Mouse (Mus musculus): ENCODE results near the gene Arid4a. TPM values are rescaled to one million over a fixed set of nuclear protein-coding genes. Genes with fewer than 3 reads are reported as not detected.
"Not testable (repeated sequence)": the region's sequence is repeated elsewhere in the genome, so short reads cannot be mapped to it uniquely, and the experiment has no call there.

The Arid4a gene
- polyA plus RNA-seq, 1 experiment from 2014 or later = 35.1 TPM

DNA sequence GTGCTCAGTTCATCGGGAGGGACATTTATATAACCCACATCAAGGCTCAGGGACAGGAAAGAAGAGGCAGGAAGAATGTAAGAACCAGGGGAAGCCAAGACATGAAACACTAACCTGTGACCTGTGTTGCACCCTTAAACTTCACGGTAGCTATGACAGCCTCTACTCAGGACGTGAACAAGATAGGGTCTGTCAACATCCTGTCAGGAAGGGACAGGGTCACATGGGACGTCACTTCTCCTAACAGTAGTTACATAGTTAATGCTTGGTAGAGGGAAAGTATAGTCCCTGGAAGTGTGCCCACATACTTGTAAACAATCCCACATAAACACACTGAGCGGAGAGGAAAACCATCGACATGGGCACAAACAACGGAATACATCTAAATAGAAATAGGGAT is 8.9 kb upstream of the Arid4a start:
- WGBS = 72% methylated on average over 7 of the region's 7 CpGs
- Histone ChIP-seq H3K4me1 (ENCODE audit: control insufficient read depth, insufficient read depth, low read length) (peaks cover 2% of the 10 kb centered on the region; the same call in 1 of the 2 replicates), H3K9ac (ENCODE audit: low read depth, low read length) (no peak overlapping the region), H3K9me3 (ENCODE audit: control insufficient read depth, low read length) (no peaks in the 10 kb centered on the region), H3K27me3 (replicated peaks; ENCODE audit: control insufficient read depth, insufficient read depth, low read length) (no peaks in the 10 kb centered on the region), H3K4me3 (ENCODE audit: low read length) (no peak overlapping the region), H3K36me3 (ENCODE audit: control insufficient read depth, insufficient read depth, low read length) (peaks cover 12% of the 10 kb centered on the region; the same call in 1 of the 2 replicates), H3K4me2 (ENCODE audit: low read depth, low read length) (no peak overlapping the region), H3K27ac (ENCODE audit: low read length) (no peak overlapping the region)
- ATAC-seq = no peak

DNA sequence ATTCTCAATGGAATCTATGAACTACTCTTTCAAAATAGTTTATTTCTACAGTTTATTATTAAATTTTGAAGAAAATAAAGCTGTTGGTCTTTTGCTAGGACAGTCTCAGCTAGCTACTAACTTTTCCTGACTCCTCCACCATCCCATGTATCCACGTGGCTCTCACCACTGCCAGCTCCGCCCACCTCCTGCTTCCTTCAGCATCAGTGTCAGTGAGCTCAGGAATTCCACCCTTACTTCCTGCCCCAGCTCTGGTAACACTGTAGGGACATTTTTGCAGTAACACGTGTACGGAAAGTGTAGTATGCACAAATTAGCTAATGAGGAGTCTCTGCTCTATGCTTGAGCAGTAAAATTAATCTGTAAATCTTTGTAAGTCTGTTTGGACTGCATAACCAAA is 6.0 kb upstream of the Arid4a start:
- no peak overlapping the region for H3K4me2 ChIP-seq (ENCODE audit: low read depth, low read length)
- H3K36me3 ChIP-seq (ENCODE audit: control insufficient read depth, insufficient read depth, low read length) = peaks cover 9% of the 10 kb centered on the region; the same call in 1 of the 2 replicates
- no peaks in the 10 kb centered on the region for H3K27me3 ChIP-seq (replicated peaks; ENCODE audit: control insufficient read depth, insufficient read depth, low read length)
- H3K9me3 ChIP-seq (ENCODE audit: control insufficient read depth, low read length) = no peaks in the 10 kb centered on the region
- H3K9ac ChIP-seq (ENCODE audit: low read depth, low read length) = no peak overlapping the region
- WGBS = 50% methylated on average over 4 of the region's 4 CpGs
- H3K4me3 ChIP-seq (ENCODE audit: low read length) = no peak overlapping the region
- peaks cover 12% of the 10 kb centered on the region for H3K4me1 ChIP-seq (ENCODE audit: control insufficient read depth, insufficient read depth, low read length)
- ATAC-seq = no peak
- H3K27ac ChIP-seq (ENCODE audit: low read length) = no peak overlapping the region

DNA sequence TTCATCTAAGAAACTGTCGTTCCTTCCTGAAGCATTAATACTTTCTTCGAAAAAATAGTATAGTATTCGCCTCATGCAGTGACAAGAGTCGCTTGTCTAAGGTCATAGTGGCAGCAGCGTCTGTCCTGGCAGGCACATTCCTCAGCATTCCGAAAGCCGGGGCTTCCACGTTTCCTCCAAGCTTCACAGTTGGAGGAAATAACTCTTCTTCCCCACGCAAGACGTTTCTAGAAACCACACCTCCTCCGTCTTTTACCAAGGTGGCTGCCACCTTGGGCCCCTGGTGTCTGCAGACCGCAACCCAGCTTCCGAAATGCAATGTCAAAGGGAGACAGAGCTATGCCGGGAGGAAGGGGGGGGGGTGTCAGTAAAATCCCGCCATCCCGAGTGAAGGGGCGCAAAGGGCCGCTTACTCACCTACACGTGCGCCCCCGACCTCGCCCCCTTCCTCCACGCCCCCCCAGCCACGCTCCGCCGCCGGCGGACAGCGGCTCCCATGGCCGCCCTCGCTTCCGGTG is 886 bp upstream of the Arid4a start:
- H3K27ac ChIP-seq (ENCODE audit: low read length) = peak overlapping the region; percentile 100
- peaks cover 11% of the 10 kb centered on the region for H3K4me1 ChIP-seq (ENCODE audit: control insufficient read depth, insufficient read depth, low read length)
- no peaks in the 10 kb centered on the region for H3K36me3 ChIP-seq (ENCODE audit: control insufficient read depth, insufficient read depth, low read length)
- H3K4me2 ChIP-seq (ENCODE audit: low read depth, low read length) = peak overlapping the region; percentile 67
- H3K9ac ChIP-seq (ENCODE audit: low read depth, low read length) = peak overlapping the region; percentile 90
- peak; percentile 82 for ATAC-seq
- WGBS = under 1% methylated on average over 31 of the region's 32 CpGs
- H3K9me3 ChIP-seq (ENCODE audit: control insufficient read depth, low read length) = no peaks in the 10 kb centered on the region
- H3K27me3 ChIP-seq (replicated peaks; ENCODE audit: control insufficient read depth, insufficient read depth, low read length) = no peaks in the 10 kb centered on the region
- peak overlapping the region; percentile 100 for H3K4me3 ChIP-seq (ENCODE audit: low read length)

GRCm38 (mm10) chr12:71016211-71016502 is 367 bp downstream of the Arid4a start:
- ATAC-seq = no peak
- WGBS = under 1% methylated on average over 33 of the region's 33 CpGs
- Histone ChIP-seq H3K9ac (ENCODE audit: low read depth, low read length) (peak overlapping the region; percentile 97), H3K27me3 (replicated peaks; ENCODE audit: control insufficient read depth, insufficient read depth, low read length) (no peaks in the 10 kb centered on the region), H3K36me3 (ENCODE audit: control insufficient read depth, insufficient read depth, low read length) (no peaks in the 10 kb centered on the region), H3K9me3 (ENCODE audit: control insufficient read depth, low read length) (no peaks in the 10 kb centered on the region), H3K4me2 (ENCODE audit: low read depth, low read length) (peak overlapping the region; percentile 67), H3K4me3 (ENCODE audit: low read length) (peak overlapping the region; percentile 100), H3K4me1 (ENCODE audit: control insufficient read depth, insufficient read depth, low read length) (peaks cover 11% of the 10 kb centered on the region), H3K27ac (ENCODE audit: low read length) (peak overlapping the region; percentile 99)

DNA sequence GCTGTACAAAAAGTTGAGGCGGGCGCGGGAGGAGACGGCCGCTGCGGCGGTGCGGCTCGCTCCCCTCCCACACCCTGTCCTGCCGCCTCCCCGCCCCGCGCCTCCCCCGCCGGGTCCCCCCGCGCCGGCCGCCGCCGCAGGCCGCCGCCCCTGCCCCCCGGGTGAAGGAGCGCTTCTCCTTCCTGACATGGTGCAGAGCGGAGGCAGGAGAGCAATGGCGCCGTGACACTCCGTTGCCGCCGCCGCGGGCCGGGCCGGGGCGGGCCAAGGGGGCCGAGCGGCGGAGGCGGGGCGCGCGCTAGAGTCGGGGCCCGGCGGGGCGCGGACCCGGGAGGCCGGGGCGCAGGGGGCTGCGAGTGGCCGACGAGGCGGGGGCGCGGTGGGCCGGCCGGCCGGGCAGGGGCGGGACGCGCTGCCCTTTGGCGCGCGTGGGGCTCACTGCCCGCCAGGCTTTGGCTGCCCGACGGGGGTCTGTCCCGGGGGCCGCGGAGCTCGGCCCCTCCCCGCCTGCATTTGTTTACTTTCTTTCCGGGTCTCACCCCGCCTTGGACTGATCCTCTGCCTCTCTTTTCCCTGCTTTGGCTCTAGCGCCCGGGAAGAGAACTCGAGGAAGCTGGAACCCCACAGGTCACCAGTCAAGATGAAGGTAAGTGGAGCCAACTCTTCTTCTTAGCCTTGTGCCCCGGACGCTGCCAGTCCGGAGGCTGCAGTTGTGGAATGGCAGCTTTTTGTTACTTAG is 882 bp downstream of the Arid4a start:
- peak; percentile 44 for ATAC-seq

GRCm38 (mm10) chr12:71017242-71017571 is 1.4 kb downstream of the Arid4a start:
- H3K27me3 ChIP-seq (replicated peaks; ENCODE audit: control insufficient read depth, insufficient read depth, low read length) = no peaks in the 10 kb centered on the region
- H3K4me2 ChIP-seq (ENCODE audit: low read depth, low read length) = peak overlapping the region; percentile 67
- no peaks in the 10 kb centered on the region for H3K36me3 ChIP-seq (ENCODE audit: control insufficient read depth, insufficient read depth, low read length)
- peak overlapping the region; percentile 99 for H3K27ac ChIP-seq (ENCODE audit: low read length)
- H3K9me3 ChIP-seq (ENCODE audit: control insufficient read depth, low read length) = no peaks in the 10 kb centered on the region
- 11% methylated on average over 5 of the region's 5 CpGs for WGBS
- H3K9ac ChIP-seq (ENCODE audit: low read depth, low read length) = peak overlapping the region; percentile 97
- H3K4me1 ChIP-seq (ENCODE audit: control insufficient read depth, insufficient read depth, low read length) = peaks cover 11% of the 10 kb centered on the region
- no peak for ATAC-seq
- H3K4me3 ChIP-seq (ENCODE audit: low read length) = peak overlapping the region; percentile 100

More for the DNA sequence above, 882 bp downstream of the Arid4a start:
- Histone ChIP-seq H3K27ac (ENCODE audit: low read length) (peak overlapping the region; percentile 99), H3K4me3 (ENCODE audit: low read length) (peak overlapping the region; percentile 100), H3K9me3 (ENCODE audit: control insufficient read depth, low read length) (no peaks in the 10 kb centered on the region), H3K27me3 (replicated peaks; ENCODE audit: control insufficient read depth, insufficient read depth, low read length) (no peaks in the 10 kb centered on the region), H3K4me1 (ENCODE audit: control insufficient read depth, insufficient read depth, low read length) (peaks cover 11% of the 10 kb centered on the region), H3K4me2 (ENCODE audit: low read depth, low read length) (peak overlapping the region; percentile 67), H3K36me3 (ENCODE audit: control insufficient read depth, insufficient read depth, low read length) (no peaks in the 10 kb centered on the region), H3K9ac (ENCODE audit: low read depth, low read length) (peak overlapping the region; percentile 97)
- under 1% methylated on average over 63 of the region's 82 CpGs for WGBS

DNA sequence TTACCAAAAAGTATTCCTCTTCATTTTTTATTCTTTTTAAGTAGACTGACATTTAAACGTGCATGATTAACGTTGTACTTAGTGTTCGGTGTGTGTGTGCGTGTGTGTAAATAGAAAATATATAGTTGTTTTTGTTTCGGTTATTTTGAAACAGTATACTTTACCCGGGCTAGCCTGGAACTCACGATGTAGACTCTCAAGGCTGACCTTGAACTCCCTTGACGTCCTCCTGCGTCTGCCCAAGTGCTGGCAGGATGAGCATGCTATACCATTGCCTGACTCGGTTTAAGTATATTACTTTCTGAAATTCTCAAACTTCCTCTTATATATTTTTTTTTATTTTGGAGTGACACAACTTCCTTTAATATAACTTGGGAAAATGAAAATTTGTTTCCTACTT is 2.0 kb downstream of the Arid4a start:
- H3K4me2 ChIP-seq (ENCODE audit: low read depth, low read length) = no peak overlapping the region
- H3K36me3 ChIP-seq (ENCODE audit: control insufficient read depth, insufficient read depth, low read length) = no peaks in the 10 kb centered on the region
- H3K4me3 ChIP-seq (ENCODE audit: low read length) = no peak overlapping the region
- no peak overlapping the region for H3K9ac ChIP-seq (ENCODE audit: low read depth, low read length)
- no peaks in the 10 kb centered on the region for H3K9me3 ChIP-seq (ENCODE audit: control insufficient read depth, low read length)
- WGBS = 76% methylated on average over 10 of the region's 10 CpGs
- no peak for ATAC-seq
- H3K27me3 ChIP-seq (replicated peaks; ENCODE audit: control insufficient read depth, insufficient read depth, low read length) = no peaks in the 10 kb centered on the region
- H3K27ac ChIP-seq (ENCODE audit: low read length) = no peak overlapping the region
- peaks cover 10% of the 10 kb centered on the region for H3K4me1 ChIP-seq (ENCODE audit: control insufficient read depth, insufficient read depth, low read length)

GRCm38 (mm10) chr12:71019211-71019610 is 3.4 kb downstream of the Arid4a start:
- no peak overlapping the region for H3K9ac ChIP-seq (ENCODE audit: low read depth, low read length)
- H3K4me2 ChIP-seq (ENCODE audit: low read depth, low read length) = no peak overlapping the region
- H3K27me3 ChIP-seq (replicated peaks; ENCODE audit: control insufficient read depth, insufficient read depth, low read length) = no peaks in the 10 kb centered on the region
- peaks cover 2% of the 10 kb centered on the region; the same call in 1 of the 2 replicates for H3K36me3 ChIP-seq (ENCODE audit: control insufficient read depth, insufficient read depth, low read length)
- 91% methylated on average over 8 of the region's 8 CpGs for WGBS
- peaks cover 2% of the 10 kb centered on the region for H3K4me1 ChIP-seq (ENCODE audit: control insufficient read depth, insufficient read depth, low read length)
- no peaks in the 10 kb centered on the region for H3K9me3 ChIP-seq (ENCODE audit: control insufficient read depth, low read length)
- no peak overlapping the region for H3K27ac ChIP-seq (ENCODE audit: low read length)
- no peak for ATAC-seq
- H3K4me3 ChIP-seq (ENCODE audit: low read length) = no peak overlapping the region

DNA sequence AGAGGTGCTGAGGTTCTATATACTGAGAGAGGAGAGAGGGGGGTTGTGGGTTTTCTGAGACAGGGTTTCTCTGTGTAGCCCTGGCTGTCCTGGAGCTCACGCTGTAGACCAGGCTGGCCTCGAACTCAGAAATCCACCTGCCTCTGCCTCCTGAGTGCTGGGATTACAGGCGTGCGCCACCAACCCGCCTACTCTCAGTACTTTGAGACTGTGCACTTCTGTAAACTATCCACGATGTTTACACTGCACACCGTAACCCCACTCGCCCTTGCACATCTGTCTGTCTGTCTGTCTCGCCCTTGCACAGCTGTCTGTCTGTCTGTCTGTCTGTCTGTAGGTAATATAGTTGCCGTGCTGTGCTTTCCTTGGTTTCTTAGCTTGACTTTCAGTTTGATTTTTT is 8.6 kb downstream of the Arid4a start:
- 90% methylated on average over 10 of the region's 10 CpGs for WGBS
- ATAC-seq = no peak
- Histone ChIP-seq H3K4me1 (ENCODE audit: control insufficient read depth, insufficient read depth, low read length) (no peaks in the 10 kb centered on the region), H3K9ac (ENCODE audit: low read depth, low read length) (no peak overlapping the region), H3K36me3 (ENCODE audit: control insufficient read depth, insufficient read depth, low read length) (peaks cover 12% of the 10 kb centered on the region), H3K27me3 (replicated peaks; ENCODE audit: control insufficient read depth, insufficient read depth, low read length) (no peaks in the 10 kb centered on the region), H3K4me2 (ENCODE audit: low read depth, low read length) (no peak overlapping the region), H3K4me3 (ENCODE audit: low read length) (no peak overlapping the region), H3K9me3 (ENCODE audit: control insufficient read depth, low read length) (no peaks in the 10 kb centered on the region), H3K27ac (ENCODE audit: low read length) (no peak overlapping the region)

- not testable (repeated sequence) for H3K9me3 ChIP-seq (ENCODE audit: control insufficient read depth, low read length); H3K9ac ChIP-seq (ENCODE audit: low read depth, low read length); H3K27ac ChIP-seq (ENCODE audit: low read length); H3K4me1 ChIP-seq (ENCODE audit: control insufficient read depth, insufficient read depth, low read length); H3K4me3 ChIP-seq (ENCODE audit: low read length); H3K27me3 ChIP-seq (replicated peaks; ENCODE audit: control insufficient read depth, insufficient read depth, low read length); H3K4me2 ChIP-seq (ENCODE audit: low read depth, low read length); ATAC-seq
- H3K36me3 ChIP-seq (ENCODE audit: control insufficient read depth, insufficient read depth, low read length) = peaks cover 15% of the 10 kb centered on the region
- WGBS = 91% methylated on average over 8 of the region's 8 CpGs
These were observed 12.5 kb downstream of the Arid4a start for GRCm38 (mm10) chr12:71028265-71028664.
